Mouse (Mus musculus) heart, embryonic 11.5 days (tissue): ENCODE measurements around the gene St8sia6. TPM values are rescaled to one million over a fixed set of nuclear protein-coding genes. Genes with fewer than 3 reads are reported as not detected.
"Not testable (repeated sequence)": the region's sequence is repeated elsewhere in the genome, so short reads cannot be mapped to it uniquely, and the experiment has no call there.

Experiments
- ATAC-seq: fragments of 200-750 bp; cut with Nextera tagmentation; replicated peaks from 2 replicates; pipeline ENCODE4 v1.8.0; 2017; ENCODE audit warnings: moderate library complexity; ENCODE audit not compliant: insufficient number of reproducible peaks, low FRiP score, low TSS enrichment
- H3K27ac ChIP-seq: fragments of 300-500 bp; sonication (generic); 2 replicates; pipeline ENCODE4 v1.5.1; 2014; ENCODE audit warnings: mild to moderate bottlenecking, low read depth, low read length
- H3K27me3 ChIP-seq: fragments of 300-500 bp; sonication (generic); 2 replicates; pipeline ENCODE4 v1.6.1; 2014; ENCODE audit warnings: mild to moderate bottlenecking, low read length, mixed read lengths; ENCODE audit not compliant: control insufficient read depth, insufficient read depth
- H3K36me3 ChIP-seq: fragments of 300-500 bp; sonication (generic); 2 replicates; pipeline ENCODE4 v1.6.1; 2014; ENCODE audit warnings: mild to moderate bottlenecking, low read length, moderate library complexity, mixed read lengths; ENCODE audit not compliant: control insufficient read depth, insufficient read depth
- H3K4me1 ChIP-seq: fragments of 300-500 bp; sonication (generic); 2 replicates; pipeline ENCODE4 v1.6.1; 2014; ENCODE audit warnings: low read length; ENCODE audit not compliant: control insufficient read depth, insufficient read depth
- H3K4me2 ChIP-seq: fragments of 300-500 bp; sonication (generic); 2 replicates; pipeline ENCODE4 v1.6.1; 2014; ENCODE audit warnings: mild to moderate bottlenecking, moderate library complexity
- H3K4me3 ChIP-seq: fragments of 300-500 bp; sonication (generic); 2 replicates; pipeline ENCODE4 v1.5.1; 2014; ENCODE audit warnings: low read depth, low read length
- H3K9ac ChIP-seq: fragments of 300-500 bp; sonication (generic); 2 replicates; pipeline ENCODE4 v1.6.1; 2014; ENCODE audit warnings: mild to moderate bottlenecking, low read depth, low read length, moderate library complexity
- H3K9me3 ChIP-seq: fragments of 300-500 bp; sonication (generic); replicated peaks from 2 replicates; pipeline ENCODE4 v1.6.1; 2016; ENCODE audit warnings: low read length; ENCODE audit not compliant: control insufficient read depth
- WGBS: fragments of 180-500 bp; shearing (Covaris S2); extraction: QIAGEN DNeasy Blood & Tissue Kit; methylation state at CpG from one replicate; pipeline ENCODE4 v1.1.7; 2014; ENCODE audit not compliant: insufficient replicate concordance; 5-methylcytosine and 5-hydroxymethylcytosine counted together
- polyA plus RNA-seq: library from polyadenylated mRNA; unstranded; fragments of >200 nt; fragmentation: Nextera tagmentation; extraction: Ambion mirVana; gene quantifications from 2 replicates; pipeline ENCODE4 v1.2.1, GENCODE M21; 2014

St8sia6 gene
- polyA plus RNA-seq, 1 experiment from 2014 or later, result 0.20 TPM

GRCm38 (mm10) chr2:13793054-13793968 is 553 bp downstream of the St8sia6 start:
- Histone ChIP-seq H3K9ac (peak overlapping the region; percentile 56), H3K4me3 (peak overlapping the region; percentile 63), H3K27me3 (peaks cover 39% of the 10 kb centered on the region), H3K27ac (no peak overlapping the region), H3K36me3 (no peaks in the 10 kb centered on the region), H3K4me2 (peak overlapping the region; percentile 98), H3K9me3 (no peaks in the 10 kb centered on the region), H3K4me1 (peaks cover 3% of the 10 kb centered on the region; the same call in 1 of the 2 replicates)
- WGBS, result 1% methylated on average over 85 of the region's 89 CpGs
- peak; percentile 61 for ATAC-seq

GRCm38 (mm10) chr2:13792256-13793005 is 1.4 kb downstream of the St8sia6 start:
- H3K27ac ChIP-seq, result no peak overlapping the region
- no peak for ATAC-seq
- no peaks in the 10 kb centered on the region for H3K9me3 ChIP-seq
- peaks cover 3% of the 10 kb centered on the region; the same call in 1 of the 2 replicates for H3K4me1 ChIP-seq
- H3K4me2 ChIP-seq, result peak overlapping the region; percentile 98
- no peak overlapping the region for H3K9ac ChIP-seq
- H3K4me3 ChIP-seq, result peak overlapping the region; percentile 63
- H3K36me3 ChIP-seq, result no peaks in the 10 kb centered on the region
- H3K27me3 ChIP-seq, result peaks cover 39% of the 10 kb centered on the region
- 37% methylated on average over 13 of the region's 13 CpGs for WGBS

GRCm38 (mm10) chr2:13791598-13791997 is 2.3 kb downstream of the St8sia6 start:
- Histone ChIP-seq H3K9me3 (no peaks in the 10 kb centered on the region), H3K4me2 (no peak overlapping the region), H3K4me1 (peaks cover 3% of the 10 kb centered on the region; the same call in 1 of the 2 replicates), H3K27me3 (peaks cover 39% of the 10 kb centered on the region), H3K9ac (no peak overlapping the region), H3K4me3 (no peak overlapping the region), H3K36me3 (no peaks in the 10 kb centered on the region), H3K27ac (no peak overlapping the region)
- 68% methylated on average over 7 of the region's 7 CpGs for WGBS
- no peak for ATAC-seq

- ATAC-seq, result no peak
- 33% methylated on average over 1 of the region's 1 CpGs for WGBS
- no peak overlapping the region for H3K9ac ChIP-seq
- no peak overlapping the region for H3K4me2 ChIP-seq
- H3K27ac ChIP-seq, result no peak overlapping the region
- no peaks in the 10 kb centered on the region for H3K36me3 ChIP-seq
- H3K4me3 ChIP-seq, result no peak overlapping the region
- H3K9me3 ChIP-seq, result no peaks in the 10 kb centered on the region
- peaks cover 3% of the 10 kb centered on the region; the same call in 1 of the 2 replicates for H3K4me1 ChIP-seq
- peaks cover 30% of the 10 kb centered on the region for H3K27me3 ChIP-seq
Observed at GRCm38 (mm10) chr2:13789365-13789764, 4.5 kb downstream of the St8sia6 start.

- Histone ChIP-seq H3K9ac (no peak overlapping the region), H3K4me1 (no peaks in the 10 kb centered on the region), H3K27me3 (peaks cover 8% of the 10 kb centered on the region), H3K4me2 (no peak overlapping the region), H3K9me3 (no peaks in the 10 kb centered on the region), H3K36me3 (no peaks in the 10 kb centered on the region), H3K27ac (no peak overlapping the region), H3K4me3 (no peak overlapping the region)
- WGBS, result 38% methylated on average over 1 of the region's 1 CpGs
- ATAC-seq, result no peak
Observed at GRCm38 (mm10) chr2:13786577-13787168, 7.2 kb downstream of the St8sia6 start.

- H3K4me3 ChIP-seq, ATAC-seq, H3K27me3 ChIP-seq, H3K4me2 ChIP-seq, H3K4me1 ChIP-seq, H3K9ac ChIP-seq, H3K36me3 ChIP-seq, H3K27ac ChIP-seq, H3K9me3 ChIP-seq: not testable (repeated sequence)
- 52% methylated on average over 3 of the region's 3 CpGs for WGBS
Observed at GRCm38 (mm10) chr2:13785992-13786391, 7.9 kb downstream of the St8sia6 start.

- Histone ChIP-seq H3K27me3 (peaks cover 2% of the 10 kb centered on the region; the same call in 1 of the 2 replicates), H3K4me3 (no peak overlapping the region), H3K9ac (no peak overlapping the region), H3K4me1 (no peaks in the 10 kb centered on the region), H3K36me3 (no peaks in the 10 kb centered on the region), H3K27ac (no peak overlapping the region), H3K9me3 (no peaks in the 10 kb centered on the region), H3K4me2 (no peak overlapping the region)
- ATAC-seq, result no peak
- 71% methylated on average over 2 of the region's 2 CpGs for WGBS
Observed at GRCm38 (mm10) chr2:13785247-13785646, 8.6 kb downstream of the St8sia6 start.

- H3K36me3 ChIP-seq, result no peaks in the 10 kb centered on the region
- no peaks in the 10 kb centered on the region for H3K9me3 ChIP-seq
- no peak overlapping the region for H3K9ac ChIP-seq
- no peaks in the 10 kb centered on the region for H3K27me3 ChIP-seq
- H3K27ac ChIP-seq, result no peak overlapping the region
- ATAC-seq, result no peak
- no peak overlapping the region for H3K4me3 ChIP-seq
- no peak overlapping the region for H3K4me2 ChIP-seq
- no peaks in the 10 kb centered on the region for H3K4me1 ChIP-seq
- 94% methylated on average over 1 of the region's 1 CpGs for WGBS
Observed at GRCm38 (mm10) chr2:13784448-13784847, 9.4 kb downstream of the St8sia6 start.
